Mouse (Mus musculus) B cell, adult 67 days (primary cell): ENCODE measurements around the gene Hist1h2af. TPM values are rescaled to one million over a fixed set of nuclear protein-coding genes. Genes with fewer than 3 reads are reported as not detected.

Experiments
- total RNA-seq, 2 experiments: library from RNA; stranded (reverse); gene quantifications; 4 replicates each; pipeline ENCODE4 v1.2.4; 2023

Hist1h2af gene
- 10 to 100 TPM; 21.3 to 28.8 TPM for total RNA-seq

DNA sequence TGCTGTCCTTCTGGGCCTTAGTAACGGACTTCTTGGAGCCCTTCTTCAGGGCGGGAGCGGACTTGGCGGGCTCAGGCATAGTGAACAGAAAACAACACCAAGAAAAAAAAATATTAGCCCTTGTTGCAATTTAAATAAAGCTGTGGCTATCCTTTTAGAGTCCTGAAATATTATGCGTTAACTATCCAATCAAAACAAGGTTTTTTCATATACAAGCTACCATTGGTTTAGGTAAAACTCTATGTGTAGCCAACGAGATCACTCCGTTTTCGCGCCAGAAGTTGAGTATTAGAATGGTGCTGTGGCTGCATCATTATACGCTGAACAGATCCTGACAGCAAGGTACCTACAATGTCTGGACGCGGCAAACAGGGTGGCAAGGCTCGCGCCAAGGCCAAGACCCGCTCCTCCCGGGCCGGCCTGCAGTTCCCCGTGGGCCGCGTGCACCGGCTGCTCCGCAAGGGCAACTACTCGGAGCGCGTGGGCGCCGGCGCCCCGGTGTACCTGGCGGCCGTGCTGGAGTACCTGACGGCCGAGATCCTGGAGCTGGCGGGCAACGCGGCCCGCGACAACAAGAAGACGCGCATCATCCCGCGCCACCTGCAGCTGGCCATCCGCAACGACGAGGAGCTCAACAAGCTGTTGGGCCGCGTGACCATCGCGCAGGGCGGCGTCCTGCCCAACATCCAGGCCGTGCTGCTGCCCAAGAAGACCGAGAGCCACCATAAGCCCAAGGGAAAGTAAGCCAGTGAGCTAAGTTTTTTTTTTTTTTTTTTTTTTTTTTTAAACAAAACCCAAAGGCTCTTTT, at the start of gene Hist1h2af:
Hist1h2af (plus strand) TSS at position 347 of the 808 bp plus-strand sequence.

GRCm38 (mm10) chr13:23488400-23489322, 45.0 kb upstream of the Hist1h2af start, which contains the start of gene Btn2a2:
Btn2a2 (minus strand) TSS chr13:23488857.

DNA sequence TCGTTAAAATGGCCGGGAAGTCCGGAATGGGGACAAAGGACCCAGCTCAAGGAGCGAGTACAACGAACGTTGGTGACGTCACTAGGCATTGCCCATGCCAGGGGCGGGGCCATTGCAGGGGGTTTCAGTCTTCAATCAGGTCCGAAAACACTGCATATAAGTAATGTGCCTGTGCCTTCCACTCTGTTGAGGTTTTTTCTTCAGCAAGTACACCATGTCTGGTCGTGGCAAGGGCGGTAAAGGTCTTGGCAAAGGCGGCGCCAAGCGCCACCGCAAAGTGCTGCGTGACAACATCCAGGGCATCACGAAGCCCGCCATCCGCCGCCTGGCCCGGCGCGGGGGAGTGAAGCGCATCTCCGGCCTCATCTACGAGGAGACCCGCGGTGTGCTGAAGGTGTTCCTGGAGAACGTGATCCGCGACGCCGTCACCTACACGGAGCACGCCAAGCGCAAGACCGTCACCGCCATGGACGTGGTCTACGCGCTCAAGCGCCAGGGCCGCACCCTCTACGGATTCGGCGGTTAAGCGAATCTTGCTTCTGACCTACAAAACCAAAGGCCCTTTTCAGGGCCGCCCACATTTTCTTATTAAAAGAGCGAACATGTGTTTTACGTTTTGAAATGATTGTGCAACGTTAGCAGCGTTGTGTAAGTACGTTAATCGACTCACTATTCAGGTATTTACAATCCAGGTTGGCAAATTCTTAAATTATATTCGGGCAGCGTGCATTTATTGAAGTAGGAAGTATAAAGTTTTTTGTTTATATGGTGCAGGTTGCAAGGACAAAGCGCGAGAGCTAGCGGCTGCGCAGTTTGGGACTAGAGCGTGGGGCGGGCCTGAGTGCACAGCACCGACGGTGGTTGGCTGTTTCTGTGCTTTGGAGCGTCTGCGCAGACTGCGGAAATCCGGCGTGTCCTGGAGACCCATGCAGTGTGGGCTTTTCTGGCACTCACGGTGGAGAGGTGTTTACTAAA, 2.5 kb upstream of the Hist1h2af start, which contains the start of gene Hist1h4h:
Hist1h4h (plus strand) TSS at position 150 of the 975 bp plus-strand sequence.

GRCm38 (mm10) chr13:23535137-23536075, 1.7 kb downstream of the Hist1h2af start, which contains the start of gene Hist1h3g:
Hist1h3g (plus strand) TSS chr13:23535422.

DNA sequence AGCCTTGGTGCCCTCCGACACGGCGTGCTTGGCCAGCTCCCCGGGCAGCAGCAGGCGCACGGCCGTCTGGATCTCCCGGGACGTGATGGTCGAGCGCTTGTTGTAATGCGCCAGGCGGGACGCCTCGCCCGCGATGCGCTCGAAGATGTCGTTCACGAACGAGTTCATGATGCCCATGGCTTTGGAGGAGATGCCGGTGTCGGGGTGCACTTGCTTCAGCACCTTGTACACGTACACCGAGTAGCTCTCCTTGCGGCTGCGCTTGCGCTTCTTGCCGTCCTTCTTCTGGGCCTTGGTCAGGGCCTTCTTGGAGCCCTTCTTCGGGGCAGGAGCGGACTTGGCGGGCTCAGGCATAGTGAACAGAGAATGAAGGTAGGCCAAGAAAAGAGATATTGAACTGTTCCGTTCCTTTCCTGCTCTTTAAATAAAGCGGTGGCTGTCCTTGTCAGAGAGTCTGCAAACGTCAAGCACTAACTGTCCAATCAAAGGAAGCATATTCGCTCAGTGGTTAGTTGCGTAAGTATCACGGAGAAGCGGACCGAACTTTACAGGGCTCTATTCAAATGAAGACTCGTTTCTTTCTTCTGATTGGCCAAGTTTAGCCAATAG, 9.4 kb downstream of the Hist1h2af start, which contains the start of gene Hist1h2bh:
Hist1h2bh (minus strand) TSS at position 394 of the 609 bp plus-strand sequence.

DNA sequence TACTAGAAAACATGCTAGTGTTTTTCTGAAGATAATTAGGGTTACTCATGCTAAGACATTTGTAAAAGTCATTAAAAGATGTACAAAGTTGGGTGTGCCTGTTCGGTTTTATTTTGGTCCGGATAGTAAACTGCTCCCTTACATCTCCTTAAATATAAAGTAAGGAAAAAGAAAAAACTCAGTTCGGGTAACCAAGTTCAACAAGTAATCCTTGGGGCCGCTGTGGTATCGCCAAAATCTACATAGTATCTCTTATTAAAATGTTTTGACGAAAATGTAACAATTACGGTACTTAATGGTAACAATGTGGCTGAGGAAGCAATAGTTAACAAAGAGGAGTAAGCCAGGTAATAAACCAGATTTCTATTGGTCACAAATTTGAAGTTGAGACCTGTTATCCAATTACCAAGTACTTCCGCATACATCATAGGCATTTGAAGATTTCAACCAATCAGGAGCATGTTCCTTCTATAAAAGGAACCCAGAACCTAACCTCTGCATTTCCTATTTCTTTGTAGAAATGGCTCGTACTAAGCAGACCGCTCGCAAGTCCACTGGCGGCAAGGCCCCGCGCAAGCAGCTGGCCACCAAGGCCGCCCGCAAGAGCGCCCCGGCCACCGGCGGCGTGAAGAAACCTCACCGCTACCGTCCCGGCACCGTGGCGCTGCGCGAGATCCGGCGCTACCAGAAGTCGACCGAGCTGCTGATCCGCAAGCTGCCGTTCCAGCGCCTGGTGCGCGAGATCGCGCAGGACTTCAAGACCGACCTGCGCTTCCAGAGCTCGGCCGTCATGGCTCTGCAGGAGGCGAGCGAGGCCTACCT, 10.5 kb downstream of the Hist1h2af start, which contains the start of gene Hist1h3f:
Hist1h3f (plus strand) TSS at position 88 of the 822 bp plus-strand sequence.

DNA sequence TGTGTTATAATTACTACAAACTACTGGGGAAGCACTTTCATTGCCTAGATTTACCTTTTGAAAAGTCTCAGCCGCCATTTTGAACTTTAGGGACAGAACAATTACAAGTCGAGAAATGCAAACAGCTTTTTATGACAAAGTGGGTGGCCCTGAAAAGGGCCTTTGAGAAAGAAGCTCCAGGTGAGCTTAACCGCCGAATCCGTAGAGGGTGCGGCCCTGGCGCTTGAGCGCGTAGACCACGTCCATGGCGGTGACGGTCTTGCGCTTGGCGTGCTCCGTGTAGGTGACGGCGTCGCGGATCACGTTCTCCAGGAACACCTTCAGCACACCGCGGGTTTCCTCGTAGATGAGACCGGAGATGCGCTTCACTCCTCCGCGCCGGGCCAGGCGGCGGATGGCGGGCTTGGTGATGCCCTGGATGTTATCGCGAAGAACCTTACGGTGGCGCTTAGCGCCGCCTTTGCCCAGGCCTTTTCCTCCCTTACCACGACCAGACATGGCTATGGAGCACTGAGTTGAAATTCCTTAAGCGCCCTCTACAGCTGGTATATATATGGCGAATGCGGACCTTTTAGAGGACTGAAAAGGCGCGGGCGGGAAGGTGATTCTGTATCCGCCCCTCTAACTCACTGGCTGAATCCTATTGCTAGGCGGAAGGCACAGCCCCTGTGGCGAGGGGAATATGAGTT, 17.6 kb downstream of the Hist1h2af start, which contains the start of gene Hist1h4f:
Hist1h4f (minus strand) TSS at position 503 of the 689 bp plus-strand sequence.

DNA sequence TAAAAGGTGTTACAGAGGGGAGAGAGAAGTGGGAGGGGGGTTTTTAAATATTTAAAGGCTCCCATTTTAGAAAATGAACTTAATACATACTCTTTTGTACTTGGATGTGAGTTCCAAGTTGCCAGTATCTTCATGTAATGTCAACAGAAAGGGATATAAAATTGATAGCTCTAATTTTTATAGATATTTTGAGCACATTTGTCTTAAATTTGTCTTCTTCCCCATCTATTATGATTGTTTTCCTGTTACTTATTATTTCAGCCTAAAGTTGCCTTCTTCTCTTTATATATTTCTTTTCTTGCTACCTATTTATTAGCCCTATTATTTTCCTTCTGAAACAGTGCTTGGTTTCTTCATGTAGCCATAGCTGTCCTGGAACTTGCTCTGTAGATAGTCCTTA, 19.3 kb downstream of the Hist1h2af start, which contains the start of gene Hist1h1d:
Hist1h1d (plus strand) TSS at position 301 of the 400 bp plus-strand sequence.

GRCm38 (mm10) chr13:23561883-23562659, 28.4 kb downstream of the Hist1h2af start, which contains the start of gene Hist1h3e:
Hist1h3e (minus strand) TSS chr13:23562369.

GRCm38 (mm10) chr13:23571022-23571503, 37.4 kb downstream of the Hist1h2af start, which contains the start of the genes Hist1h2ae and Hist1h2bg:
Hist1h2ae (minus strand) TSS chr13:23571220.
Hist1h2bg (plus strand) TSS chr13:23571396.

DNA sequence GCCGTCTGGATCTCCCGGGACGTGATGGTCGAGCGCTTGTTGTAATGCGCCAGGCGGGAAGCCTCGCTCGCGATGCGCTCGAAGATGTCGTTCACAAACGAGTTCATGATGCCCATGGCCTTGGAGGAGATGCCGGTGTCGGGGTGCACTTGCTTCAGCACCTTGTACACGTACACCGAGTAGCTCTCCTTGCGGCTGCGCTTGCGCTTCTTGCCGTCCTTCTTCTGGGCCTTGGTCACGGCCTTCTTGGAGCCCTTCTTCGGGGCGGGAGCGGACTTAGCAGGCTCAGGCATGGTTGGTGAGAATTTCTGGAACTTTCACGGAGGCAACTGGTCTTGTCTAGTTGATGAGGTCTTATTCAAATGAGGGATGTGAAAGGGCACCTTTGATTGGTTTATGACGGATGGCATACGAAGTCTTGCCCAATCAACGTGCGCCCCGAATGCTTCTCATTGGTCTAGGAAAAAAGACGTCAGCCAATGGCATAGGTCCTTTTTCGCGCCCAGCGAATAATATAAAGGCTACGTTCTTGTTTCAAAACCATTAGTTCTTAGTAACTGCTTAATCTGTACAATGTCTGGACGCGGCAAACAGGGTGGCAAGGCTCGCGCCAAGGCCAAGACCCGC, 40.3 kb downstream of the Hist1h2af start, which contains the start of the genes Hist1h2bf and Hist1h2ad:
Hist1h2bf (minus strand) TSS at position 299 of the 627 bp plus-strand sequence.
Hist1h2ad (plus strand) TSS at position 484 of the 627 bp plus-strand sequence.

GRCm38 (mm10) chr13:23575271-23575851, 41.7 kb downstream of the Hist1h2af start, which contains the start of gene Hist1h3d:
Hist1h3d (plus strand) TSS chr13:23575763.

DNA sequence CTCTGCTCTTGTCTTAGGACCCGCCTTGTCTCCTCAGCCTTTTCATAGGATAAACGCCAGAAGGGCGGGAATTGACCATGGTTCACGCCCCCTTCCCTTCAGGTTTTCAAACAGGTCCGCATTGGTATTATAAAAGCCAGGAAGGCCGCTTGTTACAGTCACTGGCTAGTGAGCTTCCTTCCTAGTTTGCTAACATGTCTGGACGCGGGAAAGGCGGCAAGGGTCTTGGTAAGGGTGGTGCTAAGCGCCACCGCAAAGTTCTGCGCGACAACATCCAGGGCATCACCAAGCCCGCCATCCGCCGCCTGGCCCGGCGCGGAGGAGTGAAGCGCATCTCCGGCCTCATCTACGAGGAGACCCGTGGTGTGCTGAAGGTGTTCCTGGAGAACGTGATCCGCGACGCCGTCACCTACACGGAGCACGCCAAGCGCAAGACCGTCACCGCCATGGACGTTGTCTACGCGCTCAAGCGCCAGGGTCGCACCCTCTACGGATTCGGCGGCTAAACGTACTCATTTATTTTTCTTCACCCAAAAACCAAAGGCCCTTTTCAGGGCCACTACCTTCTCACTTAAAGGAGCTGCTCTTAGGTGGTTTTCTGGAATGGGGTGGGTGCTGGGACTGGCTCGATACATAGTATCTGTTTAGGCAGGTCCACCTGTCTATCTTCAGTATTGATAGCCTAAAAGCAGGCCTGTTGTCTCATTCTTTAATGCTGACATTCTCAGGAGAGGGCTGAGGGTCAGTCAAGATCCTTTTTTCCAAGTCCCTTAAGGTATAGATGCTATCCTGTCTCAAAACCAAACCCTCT, 47.9 kb downstream of the Hist1h2af start, which contains the start of gene Hist1h4d:
Hist1h4d (plus strand) TSS at position 191 of the 811 bp plus-strand sequence.

